In genomic region chr3:60473861-60474653, GRCm38 (mm10) we compare ENCODE assay signal across 10 mouse cellular contexts. TPM values are rescaled to one million over a fixed set of nuclear protein-coding genes. Genes with fewer than 3 reads are reported as not detected.
DNase-seq lines count a peak whose midpoint lies in the region; ATAC-seq and TF ChIP-seq lines count a peak whose summit lies in the region.
"Had no signal": no experiment of that assay in that cellular context is flagged by ENCODE, and none has a peak within 500 bp of the region (broad histone marks: within the 10 kb centered on the region; RNA-seq: fewer than 3 reads in every experiment).

No protein-coding gene starts in this region.

- H3K27ac ChIP-seq in bone marrow macrophage, adult 2 months (ENCODE audit: insufficient read depth, low read depth, low read length): peak overlapping the region; percentile 91
- H3K27ac ChIP-seq in liver, embryonic 12.5 days: peak overlapping the region; percentile 81
- H3K27ac ChIP-seq: heart, embryonic 13.5 days; hindbrain, postnatal 0 days had no signal

- ATAC-seq in liver, embryonic 12.5 days: peak; percentile 60; the same call in 1 of the 2 replicates
- ATAC-seq: hindbrain, postnatal 0 days had no signal

- H3K9me3 ChIP-seq in liver, embryonic 12.5 days (replicated peaks): no peaks in the 10 kb centered on the region
- H3K9me3 ChIP-seq: heart, embryonic 13.5 days had no signal

- H3K27me3 ChIP-seq in liver, embryonic 12.5 days (replicated peaks): no peaks in the 10 kb centered on the region
- H3K27me3 ChIP-seq: heart, embryonic 13.5 days had no signal

- TF ChIP-seq POLR2A in bone marrow macrophage, adult 2 months (IDR thresholded peaks at IDR 0.05; ENCODE audit: borderline replicate concordance, low read depth, low read length): no peak

- peaks cover 18% of the 10 kb centered on the region for H3K4me1 ChIP-seq in bone marrow macrophage, adult 2 months (ENCODE audit: control insufficient read depth, insufficient read depth, low read length)
- H3K4me1 ChIP-seq in liver, embryonic 12.5 days: peaks cover 41% of the 10 kb centered on the region
- H3K4me1 ChIP-seq: heart, embryonic 13.5 days had no signal

- WGBS in liver, embryonic 12.5 days (ENCODE audit: insufficient replicate concordance): 29% methylated on average over 11 of the region's 11 CpGs

- H3K4me2 ChIP-seq in liver, embryonic 12.5 days: peak overlapping the region; percentile 69
- H3K4me2 ChIP-seq: heart, embryonic 13.5 days had no signal

- DNase-seq in thymus, postnatal 14 days: peak; percentile 35
- DNase-seq in thymus, adult 18-20 months: no peak
- no peak for DNase-seq in embryo, embryonic 11 days
- no peak for DNase-seq in cerebellum, postnatal 14 days
- DNase-seq in kidney, postnatal 14 days: no peak
- DNase-seq: kidney, postnatal 25 days had no signal

- no peak for TF ChIP-seq CTCF in bone marrow macrophage, adult 2 months (IDR thresholded peaks at IDR 0.05; ENCODE audit: low read depth, low read length)

- peak overlapping the region; percentile 67 for H3K9ac ChIP-seq in liver, embryonic 12.5 days
- H3K9ac ChIP-seq: heart, embryonic 13.5 days had no signal

- no peaks in the 10 kb centered on the region for H3K36me3 ChIP-seq in liver, embryonic 12.5 days
- H3K36me3 ChIP-seq: heart, embryonic 13.5 days had no signal

- peak overlapping the region; percentile 61 for H3K4me3 ChIP-seq in bone marrow macrophage, adult 2 months (ENCODE audit: insufficient read depth, low read length)
- H3K4me3 ChIP-seq in liver, embryonic 12.5 days: peak overlapping the region; percentile 54
- H3K4me3 ChIP-seq: heart, embryonic 13.5 days had no signal

RNA-seq across cellular contexts. Expression of gene Mbnl1, which starts 1.4 kb away (rescaled TPM):
- polyA plus RNA-seq in bone marrow macrophage, adult 2 months (2012; ENCODE audit: insufficient read depth, insufficient read length, missing spikeins): 668 and 730 TPM in 2 replicates
- polyA plus RNA-seq in liver, embryonic 12.5 days (2016; fragmentation: Nextera tagmentation; extraction: Ambion mirVana): 169 and 171 TPM in 2 replicates
